Mouse (Mus musculus): ENCODE results near the gene Tyrobp.

DNA sequence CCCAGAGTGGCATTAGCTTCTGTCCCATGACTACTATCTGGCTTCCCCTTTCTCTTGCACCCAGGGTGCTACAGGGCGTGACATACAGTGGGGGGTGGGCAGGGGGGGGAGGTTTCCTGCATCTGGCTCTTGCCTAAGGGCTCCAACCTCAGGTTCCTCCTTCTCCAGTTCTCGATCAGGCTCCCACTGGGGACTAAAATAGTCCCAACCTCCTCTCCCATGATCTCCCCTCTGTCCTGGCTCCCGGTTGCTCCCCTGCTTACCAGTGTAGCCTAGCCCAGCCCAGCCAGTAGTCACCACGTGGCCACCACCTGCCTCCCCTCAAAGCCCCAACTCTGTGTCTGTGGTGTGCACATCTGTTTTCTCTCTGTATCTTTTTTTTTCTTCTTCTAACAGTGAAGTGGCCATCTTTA, 819 bp upstream of the Tyrobp start:
- TF ChIP-seq CTCF (conservative IDR thresholded peaks at IDR 0.05; ENCODE audit: insufficient read depth, insufficient read length, low read depth, low read length) = no peak
- no peak for TF ChIP-seq POLR2A (IDR thresholded peaks at IDR 0.05; ENCODE audit: low read depth, low read length)
